Mouse (Mus musculus) MEL (cell line): ENCODE results near the gene Trim6. TPM values are rescaled to one million over a fixed set of nuclear protein-coding genes. Genes with fewer than 3 reads are reported as not detected.
A peak's percentile ranks its signal among the peaks of the same experiment; 100 is the strongest.

Source experiments
- DNase-seq: peaks from one replicate; pipeline ENCODE4 v3.0.0; 2011; ENCODE audit warnings: low read depth, low spot score
- H3K27ac ChIP-seq: 2 replicates; pipeline ENCODE4 v1.5.1; 2012; ENCODE audit warnings: low read depth, mild to moderate bottlenecking, control low read depth, low read length, moderate library complexity; ENCODE audit not compliant: control insufficient read depth
- H3K27me3 ChIP-seq, 2 experiments: fragments of 150-350 bp in 1 of 2; sonication (generic) in 1 of 2; 2 replicates each; pipeline ENCODE4 v1.6.1; 2012; ENCODE audit warnings: low read length in 2 of 2, mild to moderate bottlenecking in 2 of 2, improper control_type of control experiment in 1 of 2, moderate library complexity in 1 of 2; ENCODE audit not compliant: insufficient read depth in 2 of 2, control insufficient read depth in 1 of 2
- H3K36me3 ChIP-seq, 2 experiments: 2 replicates each; pipeline ENCODE4 v1.6.1; 2012 to 2014; ENCODE audit warnings: low read length in 2 of 2, improper control_type of control experiment in 1 of 2, inconsistent platforms in 1 of 2, mild to moderate bottlenecking in 1 of 2; ENCODE audit not compliant: insufficient read depth in 2 of 2, control insufficient read depth in 1 of 2
- H3K4me1 ChIP-seq, 2 experiments: fragments of 150-350 bp in 1 of 2; sonication (generic) in 1 of 2; 2 replicates each; pipeline ENCODE4 v1.6.1; 2012; ENCODE audit warnings: low read length in 2 of 2, improper control_type of control experiment in 1 of 2, mild to moderate bottlenecking in 1 of 2; ENCODE audit not compliant: insufficient read depth in 2 of 2, control insufficient read depth in 1 of 2
- H3K4me3 ChIP-seq, 2 experiments: fragments of 150-350 bp in 1 of 2; sonication (generic) in 1 of 2; 2 replicates each; pipeline ENCODE4 v1.5.1; 2012; ENCODE audit warnings: low read depth in 2 of 2, low read length in 2 of 2, mild to moderate bottlenecking in 2 of 2, moderate library complexity in 2 of 2, control low read depth in 1 of 2, improper control_type of control experiment in 1 of 2; ENCODE audit not compliant: control insufficient read depth in 1 of 2, insufficient read depth in 1 of 2
- H3K79me2 ChIP-seq: 2 replicates; pipeline ENCODE4 v1.6.1; 2012; ENCODE audit warnings: mild to moderate bottlenecking, low read length, moderate library complexity; ENCODE audit not compliant: control insufficient read depth, poor library complexity, insufficient read depth
- H3K9ac ChIP-seq: 2 replicates; pipeline ENCODE4 v1.6.1; 2012; ENCODE audit warnings: low read depth, mild to moderate bottlenecking, control low read depth, low read length, moderate library complexity; ENCODE audit not compliant: control insufficient read depth, poor library complexity, severe bottlenecking
- H3K9me3 ChIP-seq: fragments of 150-350 bp; sonication (generic); replicated peaks from 2 replicates; pipeline ENCODE4 v1.6.1; 2012; ENCODE audit warnings: mild to moderate bottlenecking, low read length, improper control_type of control experiment, moderate library complexity; ENCODE audit not compliant: insufficient read depth
- BHLHE40 ChIP-seq: IDR thresholded peaks from 2 replicates; pipeline ENCODE4 v1.6.1; 2012; ENCODE audit warnings: low read depth, mild to moderate bottlenecking, inconsistent platforms, low read length, improper control_type of control experiment, borderline replicate concordance
- CHD1 ChIP-seq: IDR thresholded peaks from 2 replicates; pipeline ENCODE4 v1.6.1; 2012; ENCODE audit warnings: low read depth, mild to moderate bottlenecking, inconsistent platforms, low read length, improper control_type of control experiment
- CTCF ChIP-seq, 3 experiments: IDR thresholded peaks in 2 of 3; conservative IDR thresholded peaks in 1 of 3; 2 replicates each; pipeline ENCODE4 v1.5.1; 2011 to 2012; ENCODE audit warnings: low read length in 3 of 3, low read depth in 2 of 3, mild to moderate bottlenecking in 2 of 3, improper control_type of control experiment in 1 of 3, inconsistent platforms in 1 of 3, mixed read lengths in 1 of 3, moderate library complexity in 1 of 3; ENCODE audit not compliant: control insufficient read depth in 1 of 3, insufficient read depth in 1 of 3, poor library complexity in 1 of 3, severe bottlenecking in 1 of 3
- E2F4 ChIP-seq: IDR thresholded peaks from 2 replicates; pipeline ENCODE4 v1.6.1; 2011; ENCODE audit warnings: low read depth, low read length, improper control_type of control experiment, borderline replicate concordance
- EP300 ChIP-seq, 2 experiments: IDR thresholded peaks; 2 replicates each; pipeline ENCODE4 v1.6.1; 2011; ENCODE audit warnings: improper control_type of control experiment in 2 of 2, low read length in 2 of 2, low read depth in 1 of 2, mild to moderate bottlenecking in 1 of 2
- ETS1 ChIP-seq: IDR thresholded peaks from 2 replicates; pipeline ENCODE4 v1.6.1; 2012; ENCODE audit warnings: low read depth, mild to moderate bottlenecking, inconsistent platforms, low read length, improper control_type of control experiment, moderate library complexity
- GATA1 ChIP-seq: IDR thresholded peaks from 2 replicates; pipeline ENCODE4 v1.6.1; 2011; ENCODE audit warnings: low read depth, low read length, improper control_type of control experiment
- JUND ChIP-seq: IDR thresholded peaks from 2 replicates; pipeline ENCODE4 v1.6.1; 2011; ENCODE audit warnings: low read depth, mild to moderate bottlenecking, improper control_type of control experiment, low read length
- KAT2A ChIP-seq: conservative IDR thresholded peaks from 2 replicates; pipeline ENCODE4 v1.6.1; 2012; ENCODE audit warnings: low read depth, low read length, improper control_type of control experiment, inconsistent platforms
- MAFK ChIP-seq: IDR thresholded peaks from 2 replicates; pipeline ENCODE4 v1.6.1; 2011; ENCODE audit warnings: low read depth, mild to moderate bottlenecking, low read length, improper control_type of control experiment, borderline replicate concordance
- MAX ChIP-seq: IDR thresholded peaks from 2 replicates; pipeline ENCODE4 v1.6.1; 2011; ENCODE audit warnings: low read length, improper control_type of control experiment
- MEF2A ChIP-seq: IDR thresholded peaks from 2 replicates; pipeline ENCODE4 v1.6.1; 2014; ENCODE audit warnings: low read depth, mild to moderate bottlenecking, inconsistent platforms, low read length, improper control_type of control experiment; ENCODE audit not compliant: poor library complexity, insufficient replicate concordance, severe bottlenecking; ENCODE audit errors: extremely low read depth
- MXI1 ChIP-seq: IDR thresholded peaks from 2 replicates; pipeline ENCODE4 v1.6.1; 2011; ENCODE audit warnings: mild to moderate bottlenecking, low read depth, low read length, improper control_type of control experiment
- MYC ChIP-seq: IDR thresholded peaks from 2 replicates; pipeline ENCODE4 v1.6.1; 2011; ENCODE audit warnings: low read depth, mild to moderate bottlenecking, low read length, improper control_type of control experiment, moderate library complexity
- NRF1 ChIP-seq: IDR thresholded peaks from 2 replicates; pipeline ENCODE4 v1.6.1; 2014; ENCODE audit warnings: low read depth, mild to moderate bottlenecking, inconsistent platforms, low read length, improper control_type of control experiment, moderate library complexity; ENCODE audit not compliant: poor library complexity, insufficient read depth, severe bottlenecking
- POLR2AphosphoS2 ChIP-seq: IDR thresholded peaks from 2 replicates; pipeline ENCODE4 v1.6.1; 2011; ENCODE audit warnings: low read length, improper control_type of control experiment
- POLR2AphosphoS5 ChIP-seq: IDR thresholded peaks from 2 replicates; pipeline ENCODE4 v1.6.1; 2012; ENCODE audit warnings: low read depth, borderline replicate concordance, mild to moderate bottlenecking, inconsistent platforms, low read length, moderate library complexity, mixed read lengths
- RAD21 ChIP-seq: IDR thresholded peaks from 2 replicates; pipeline ENCODE4 v1.6.1; 2011; ENCODE audit warnings: mild to moderate bottlenecking, low read depth, low read length, improper control_type of control experiment
- RCOR1 ChIP-seq: IDR thresholded peaks from 2 replicates; pipeline ENCODE4 v1.6.1; 2012; ENCODE audit warnings: low read depth, mild to moderate bottlenecking, inconsistent platforms, low read length, improper control_type of control experiment
- SIN3A ChIP-seq: IDR thresholded peaks from 2 replicates; pipeline ENCODE4 v1.6.1; 2012; ENCODE audit warnings: low read length, improper control_type of control experiment, inconsistent platforms
- SMC3 ChIP-seq: IDR thresholded peaks from 2 replicates; pipeline ENCODE4 v1.6.1; 2011; ENCODE audit warnings: low read depth, low read length, improper control_type of control experiment
- TCF12 ChIP-seq: IDR thresholded peaks from 2 replicates; pipeline ENCODE4 v1.6.1; 2014; ENCODE audit warnings: low read depth, mild to moderate bottlenecking, inconsistent platforms, low read length, improper control_type of control experiment, moderate library complexity
- UBTF ChIP-seq: IDR thresholded peaks from 2 replicates; pipeline ENCODE4 v1.6.1; 2012; ENCODE audit warnings: low read depth, mild to moderate bottlenecking, inconsistent platforms, low read length, improper control_type of control experiment, moderate library complexity, borderline replicate concordance; ENCODE audit not compliant: insufficient read depth
- USF1 ChIP-seq: IDR thresholded peaks from 2 replicates; pipeline ENCODE4 v1.6.1; 2014; ENCODE audit warnings: low read depth, mild to moderate bottlenecking, inconsistent platforms, low read length, improper control_type of control experiment, moderate library complexity
- ZC3H11A ChIP-seq: IDR thresholded peaks from 2 replicates; pipeline ENCODE4 v1.6.1; 2012; ENCODE audit warnings: low read depth, mild to moderate bottlenecking, inconsistent platforms, low read length, improper control_type of control experiment
- ZKSCAN1 ChIP-seq: IDR thresholded peaks from 2 replicates; pipeline ENCODE4 v1.6.1; 2012; ENCODE audit warnings: low read depth, mild to moderate bottlenecking, inconsistent platforms, low read length, improper control_type of control experiment, moderate library complexity
- ZMIZ1 ChIP-seq: IDR thresholded peaks from 2 replicates; pipeline ENCODE4 v1.6.1; 2012; ENCODE audit warnings: low read depth, mild to moderate bottlenecking, inconsistent platforms, low read length, improper control_type of control experiment, moderate library complexity
- ZNF384 ChIP-seq: IDR thresholded peaks from 2 replicates; pipeline ENCODE4 v1.6.1; 2012; ENCODE audit warnings: low read depth, mild to moderate bottlenecking, inconsistent platforms, low read length, improper control_type of control experiment
- polyA plus RNA-seq, 2 experiments: library from polyadenylated mRNA; stranded (reverse) in 1 of 2; unstranded in 1 of 2; fragments of >175 nt in 1 of 2; fragments of >200 nt in 1 of 2; gene quantifications; 2 replicates each; pipeline versions ENCODE4 v1.2.1 to v1.2.4; 2012; ENCODE audit warnings: low replicate concordance in 2 of 2, low read depth in 1 of 2; ENCODE audit not compliant: insufficient read length in 2 of 2, insufficient read depth in 1 of 2, missing spikeins in 1 of 2
- total RNA-seq: library from RNA; depleted of rRNA; stranded (reverse); fragments of 300-350 nt; gene quantifications from 2 replicates; pipeline ENCODE4 v1.2.3, GENCODE M21; 2012

Gene Trim6
- total and polyA plus RNA-seq, 3 experiments = 4.1 TPM; not detected in 2

- Histone ChIP-seq H3K4me3 (no peak overlapping the region), H3K9me3 (no peaks in the 10 kb centered on the region), H3K36me3 (no peaks in the 10 kb centered on the region), H3K4me1 (no peaks in the 10 kb centered on the region), H3K9ac (no peak overlapping the region), H3K27me3 (no peaks in the 10 kb centered on the region; a peak in 1 of 4 replicates), H3K79me2 (no peaks in the 10 kb centered on the region), H3K27ac (no peak overlapping the region)
- DNase-seq = no peak
- TF ChIP-seq GATA1 = no peak
- TF ChIP-seq RAD21 = no peak
- TF ChIP-seq KAT2A = no peak
- no peak for TF ChIP-seq E2F4
- no peak for TF ChIP-seq ZNF384
- TF ChIP-seq MEF2A = no peak
- TF ChIP-seq POLR2AphosphoS5 = no peak
- TF ChIP-seq NRF1 = no peak
- no peak for TF ChIP-seq JUND
- TF ChIP-seq MAFK = no peak
- TF ChIP-seq POLR2AphosphoS2 = no peak
- TF ChIP-seq ZMIZ1 = no peak
- TF ChIP-seq CTCF (IDR thresholded peaks at IDR 0.05 in 2 of 3, conservative IDR thresholded peaks at IDR 0.05 in 1 of 3; ENCODE audit: control insufficient read depth in 1 of 3, insufficient read depth in 1 of 3, low read depth in 2 of 3, low read length in 3 of 3, poor library complexity in 1 of 3, severe bottlenecking in 1 of 3) = no peak
- no peak for TF ChIP-seq SIN3A
- no peak for TF ChIP-seq RCOR1
- TF ChIP-seq ZKSCAN1 = no peak
- TF ChIP-seq USF1 = no peak
- no peak for TF ChIP-seq TCF12
- no peak for TF ChIP-seq ETS1
- TF ChIP-seq CHD1 = no peak
Observed at GRCm38 (mm10) chr7:104217881-104218280, 712 bp upstream of the Trim6 start.

- no peaks in the 10 kb centered on the region for H3K4me1 ChIP-seq
- H3K9ac ChIP-seq = no peak overlapping the region
- peaks cover 1 to 4% of the 10 kb centered on the region in 2 experiments for H3K27me3 ChIP-seq
- H3K4me3 ChIP-seq = no peak overlapping the region
- no peaks in the 10 kb centered on the region for H3K36me3 ChIP-seq
- DNase-seq = peak; percentile 53
- H3K79me2 ChIP-seq = no peaks in the 10 kb centered on the region
- H3K27ac ChIP-seq = no peak overlapping the region
- H3K9me3 ChIP-seq = no peaks in the 10 kb centered on the region
- TF ChIP-seq MXI1 (no peak), MAX (no peak), SMC3 (peak; percentile 68), BHLHE40 (no peak), EP300 (IDR thresholded peaks at IDR 0.05; ENCODE audit: low read depth in 1 of 2, low read length in 2 of 2) (no peak), POLR2AphosphoS2 (no peak), ZKSCAN1 (no peak), RAD21 (peak; percentile 37), CTCF (IDR thresholded peaks at IDR 0.05 in 2 of 3, conservative IDR thresholded peaks at IDR 0.05 in 1 of 3; ENCODE audit: control insufficient read depth in 1 of 3, insufficient read depth in 1 of 3, low read depth in 2 of 3, low read length in 3 of 3, poor library complexity in 1 of 3, severe bottlenecking in 1 of 3) (peak; percentile 66 to 80 (median 78)), TCF12 (no peak), USF1 (no peak), MAFK (no peak), JUND (no peak), ZC3H11A (0 out of 2 replicates have a peak, but pooled peaks have one; percentile 10), GATA1 (no peak), POLR2AphosphoS5 (no peak), UBTF (no peak), MYC (no peak)
Observed at GRCm38 (mm10) chr7:104231203-104231602, 12.6 kb downstream of the Trim6 start.
